Mouse (Mus musculus) lung, postnatal 0 days (tissue): ENCODE data around the gene Retsat.

ENCODE experiments used
- CTCF ChIP-seq: IDR thresholded peaks from 2 replicates; pipeline ENCODE4 v1.5.1; 2016; ENCODE audit warnings: antibody characterized with exemption, mild to moderate bottlenecking
- EP300 ChIP-seq: IDR thresholded peaks from 2 replicates; pipeline ENCODE4 v1.6.1; 2016; ENCODE audit warnings: antibody characterized with exemption, mild to moderate bottlenecking, control low read depth

DNA sequence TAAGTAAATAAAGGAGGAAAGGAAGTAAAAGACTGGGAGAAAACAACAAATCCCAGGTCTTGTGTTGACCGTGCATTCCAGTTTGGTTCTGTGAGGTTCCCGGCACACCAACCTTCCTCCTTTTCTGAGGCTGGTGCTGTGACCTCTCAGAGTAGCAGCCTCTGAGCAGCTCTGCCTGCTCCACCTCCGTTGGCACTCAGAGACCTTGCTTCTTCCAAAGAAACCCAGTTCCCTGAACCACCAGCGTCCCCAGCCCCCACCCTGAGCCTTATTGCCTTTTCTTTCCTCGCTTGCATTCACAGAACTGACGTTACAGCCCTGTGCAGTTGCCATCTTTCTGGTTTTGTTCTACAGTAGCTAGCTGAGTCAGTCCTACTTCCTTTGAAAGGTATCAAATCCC is 1.9 kb downstream of the Retsat start:
- no peak for TF ChIP-seq EP300
- no peak for TF ChIP-seq CTCF
